Mouse (Mus musculus): ENCODE data around the gene Mettl18.

DNA sequence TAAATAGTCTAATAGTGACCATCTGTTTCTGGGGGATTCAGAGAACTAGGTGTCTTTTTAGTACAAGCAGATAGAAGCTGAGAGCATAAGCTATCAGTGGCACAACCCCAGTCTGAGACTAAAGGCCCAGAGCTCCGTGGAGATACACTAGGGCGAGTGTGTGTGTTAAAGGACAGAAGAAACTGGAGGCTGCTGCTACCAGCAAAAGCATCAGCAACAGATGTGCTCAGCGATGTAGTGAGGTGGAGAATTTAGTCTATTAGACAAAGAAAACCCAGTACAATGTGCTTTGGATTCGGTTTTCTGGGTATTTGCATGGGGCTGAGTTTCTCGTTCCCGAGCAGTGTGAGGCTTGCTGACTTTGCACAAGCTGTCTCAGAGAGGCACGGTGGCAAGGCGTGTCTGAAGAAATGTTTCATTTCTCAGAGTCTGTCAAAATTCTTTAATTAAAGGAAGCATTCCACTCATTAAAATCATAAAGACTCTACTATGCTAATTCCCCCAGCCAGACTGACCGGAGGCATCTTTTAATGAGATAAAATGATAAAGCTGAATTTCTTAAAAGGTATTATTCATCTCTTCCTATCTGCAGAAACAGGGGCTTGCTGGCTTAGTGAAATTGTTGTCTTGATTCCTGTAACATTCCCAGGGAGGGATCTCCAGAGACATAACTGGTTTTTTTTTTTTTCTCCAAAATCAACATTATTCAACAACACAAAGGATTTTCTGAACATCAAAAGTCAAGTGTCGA lies 45.9 kb downstream of the Mettl18 start:
- TF ChIP-seq GATA1 (IDR thresholded peaks at IDR 0.05; ENCODE audit: borderline replicate concordance, low read length) = no peak
- TF ChIP-seq FLI1 (IDR thresholded peaks at IDR 0.05; ENCODE audit: low read length) = no peak
